Mouse (Mus musculus): ENCODE results near the gene Psma4. TPM values are rescaled to one million over a fixed set of nuclear protein-coding genes. Genes with fewer than 3 reads are reported as not detected.
"Not testable (repeated sequence)": the region's sequence is repeated elsewhere in the genome, so short reads cannot be mapped to it uniquely, and the experiment has no call there.

Gene Psma4
- polyA plus RNA-seq, 1 experiment from 2014 or later: 317 TPM

GRCm38 (mm10) chr9:54944467-54944866 lies 6.1 kb upstream of the Psma4 start:
- ATAC-seq: no peak
- Histone ChIP-seq H3K9me3 (replicated peaks) (no peaks in the 10 kb centered on the region), H3K27ac (no peak overlapping the region), H3K4me2 (no peak overlapping the region), H3K9ac (no peak overlapping the region), H3K4me1 (no peaks in the 10 kb centered on the region), H3K4me3 (no peak overlapping the region), H3K36me3 (ENCODE audit: poor library complexity, severe bottlenecking) (no peaks in the 10 kb centered on the region), H3K27me3 (no peaks in the 10 kb centered on the region)
- 81% methylated on average over 2 of the region's 2 CpGs for WGBS

GRCm38 (mm10) chr9:54946256-54946655 lies 4.3 kb upstream of the Psma4 start:
- H3K27me3 ChIP-seq: no peaks in the 10 kb centered on the region
- no peak overlapping the region for H3K27ac ChIP-seq
- no peak overlapping the region for H3K4me2 ChIP-seq
- 70% methylated on average over 16 of the region's 16 CpGs for WGBS
- H3K9me3 ChIP-seq (replicated peaks): no peaks in the 10 kb centered on the region
- ATAC-seq: no peak
- peaks cover under 1% of the 10 kb centered on the region for H3K4me1 ChIP-seq
- no peaks in the 10 kb centered on the region for H3K36me3 ChIP-seq (ENCODE audit: poor library complexity, severe bottlenecking)
- H3K4me3 ChIP-seq: no peak overlapping the region
- no peak overlapping the region for H3K9ac ChIP-seq

GRCm38 (mm10) chr9:54949465-54949864 lies 1.1 kb upstream of the Psma4 start:
- Histone ChIP-seq H3K9ac (no peak overlapping the region), H3K9me3 (replicated peaks) (no peaks in the 10 kb centered on the region), H3K27ac (no peak overlapping the region), H3K27me3 (no peaks in the 10 kb centered on the region), H3K4me1 (peaks cover 15% of the 10 kb centered on the region), H3K36me3 (ENCODE audit: poor library complexity, severe bottlenecking) (peaks cover 23% of the 10 kb centered on the region), H3K4me2 (no peak overlapping the region), H3K4me3 (no peak overlapping the region)
- ATAC-seq: no peak

GRCm38 (mm10) chr9:54950162-54950561 lies 428 bp upstream of the Psma4 start:
- 51% methylated on average over 8 of the region's 8 CpGs for WGBS
- H3K4me2 ChIP-seq: peak overlapping the region; percentile 72
- ATAC-seq: peak; percentile 48

GRCm38 (mm10) chr9:54961059-54961458 lies 10.5 kb downstream of the Psma4 start:
- Histone ChIP-seq H3K36me3 (ENCODE audit: poor library complexity, severe bottlenecking) (peaks cover 43% of the 10 kb centered on the region), H3K9me3 (replicated peaks) (no peaks in the 10 kb centered on the region), H3K27ac (no peak overlapping the region), H3K4me2 (no peak overlapping the region), H3K27me3 (no peaks in the 10 kb centered on the region), H3K4me3 (no peak overlapping the region), H3K9ac (no peak overlapping the region), H3K4me1 (no peaks in the 10 kb centered on the region)
- no peak for ATAC-seq
- 95% methylated on average over 4 of the region's 4 CpGs for WGBS

More at GRCm38 (mm10) chr9:54950162-54950561, 428 bp upstream of the Psma4 start:
- peaks cover 29% of the 10 kb centered on the region for H3K36me3 ChIP-seq (ENCODE audit: poor library complexity, severe bottlenecking)
- peak overlapping the region; percentile 48; the same call in 1 of the 2 replicates for H3K9ac ChIP-seq
- peak overlapping the region; percentile 73 for H3K27ac ChIP-seq
- H3K27me3 ChIP-seq; H3K9me3 ChIP-seq (replicated peaks): not testable (repeated sequence)
- H3K4me3 ChIP-seq: peak overlapping the region; percentile 90
- peaks cover 15% of the 10 kb centered on the region for H3K4me1 ChIP-seq

GRCm38 (mm10) chr9:54963669-54964068 lies 13.1 kb downstream of the Psma4 start:
- Histone ChIP-seq H3K36me3 (ENCODE audit: poor library complexity, severe bottlenecking) (peaks cover 17% of the 10 kb centered on the region), H3K27me3 (no peaks in the 10 kb centered on the region), H3K4me1 (no peaks in the 10 kb centered on the region), H3K9ac (no peak overlapping the region), H3K4me2 (no peak overlapping the region), H3K9me3 (replicated peaks) (no peaks in the 10 kb centered on the region), H3K4me3 (no peak overlapping the region), H3K27ac (no peak overlapping the region)
- no peak for ATAC-seq

GRCm38 (mm10) chr9:54969972-54970637 lies 19.5 kb downstream of the Psma4 start:
- Histone ChIP-seq H3K27ac (no peak overlapping the region), H3K36me3 (ENCODE audit: poor library complexity, severe bottlenecking) (no peaks in the 10 kb centered on the region), H3K4me3 (no peak overlapping the region), H3K4me1 (no peaks in the 10 kb centered on the region), H3K9ac (no peak overlapping the region), H3K9me3 (replicated peaks) (no peaks in the 10 kb centered on the region), H3K27me3 (no peaks in the 10 kb centered on the region), H3K4me2 (no peak overlapping the region)
- ATAC-seq: no peak
- 70% methylated on average over 8 of the region's 8 CpGs for WGBS

- H3K9ac ChIP-seq: peak within 1 kb of the TSS; percentile 68
- ATAC-seq: no peak
Measured at GRCm38 (mm10) chr9:54980674-54981073, 30.1 kb downstream of the Psma4 start, which contains the start of gene Chrna5. TSS of gene Chrna5 (plus strand) at chr9:54980880.

GRCm38 (mm10) chr9:54981291-54982191 lies 31.0 kb downstream of the Psma4 start:
- Histone ChIP-seq H3K27me3 (peaks cover 51% of the 10 kb centered on the region), H3K4me3 (peak overlapping the region; percentile 65), H3K9me3 (replicated peaks) (no peaks in the 10 kb centered on the region), H3K27ac (no peak overlapping the region), H3K4me2 (peak overlapping the region; percentile 88), H3K4me1 (peaks cover 12% of the 10 kb centered on the region), H3K9ac (peak overlapping the region; percentile 68), H3K36me3 (ENCODE audit: poor library complexity, severe bottlenecking) (no peaks in the 10 kb centered on the region)
- whole genome bisulfite sequencing: under 1% methylated on average over 70 of the region's 85 CpGs
- ATAC-seq: peak; percentile 87

More at GRCm38 (mm10) chr9:54980674-54981073, 30.1 kb downstream of the Psma4 start, which contains the start of gene Chrna5:
- Histone ChIP-seq H3K36me3 (ENCODE audit: poor library complexity, severe bottlenecking) (no peaks in the 10 kb centered on the region), H3K4me1 (peaks cover 12% of the 10 kb centered on the region), H3K9me3 (replicated peaks) (no peaks in the 10 kb centered on the region), H3K4me3 (peak within 1 kb of the TSS; percentile 65), H3K4me2 (peak within 1 kb of the TSS; percentile 88), H3K27me3 (peaks cover 55% of the 10 kb centered on the region), H3K27ac (no peak within 1 kb of the TSS)
- WGBS: 61% methylated on average over 8 of the region's 8 CpGs

GRCm38 (mm10) chr9:54982401-54982800 lies 31.8 kb downstream of the Psma4 start:
- Histone ChIP-seq H3K27ac (no peak overlapping the region), H3K4me1 (peaks cover 12% of the 10 kb centered on the region), H3K9me3 (replicated peaks) (no peaks in the 10 kb centered on the region), H3K9ac (peak overlapping the region; percentile 68; the same call in 1 of the 2 replicates), H3K4me3 (peak overlapping the region; percentile 65; the same call in 1 of the 2 replicates), H3K27me3 (peaks cover 51% of the 10 kb centered on the region), H3K4me2 (peak overlapping the region; percentile 88), H3K36me3 (ENCODE audit: poor library complexity, severe bottlenecking) (no peaks in the 10 kb centered on the region)
- no peak for ATAC-seq
- 9% methylated on average over 7 of the region's 7 CpGs for WGBS

GRCm38 (mm10) chr9:54990362-54990761 lies 39.8 kb downstream of the Psma4 start:
- Histone ChIP-seq H3K9ac (no peak overlapping the region), H3K36me3 (ENCODE audit: poor library complexity, severe bottlenecking) (no peaks in the 10 kb centered on the region), H3K27me3 (no peaks in the 10 kb centered on the region), H3K9me3 (replicated peaks) (no peaks in the 10 kb centered on the region), H3K4me1 (no peaks in the 10 kb centered on the region), H3K4me2 (no peak overlapping the region), H3K27ac (no peak overlapping the region), H3K4me3 (no peak overlapping the region)
- WGBS: 85% methylated on average over 3 of the region's 3 CpGs
- ATAC-seq: no peak

GRCm38 (mm10) chr9:54994381-54994780 lies 43.8 kb downstream of the Psma4 start:
- Histone ChIP-seq H3K9ac (no peak overlapping the region), H3K4me3 (no peak overlapping the region), H3K4me2 (no peak overlapping the region), H3K9me3 (replicated peaks) (no peaks in the 10 kb centered on the region), H3K36me3 (ENCODE audit: poor library complexity, severe bottlenecking) (no peaks in the 10 kb centered on the region), H3K27ac (no peak overlapping the region), H3K4me1 (no peaks in the 10 kb centered on the region), H3K27me3 (no peaks in the 10 kb centered on the region)
- WGBS: 48% methylated on average over 3 of the region's 3 CpGs
- ATAC-seq: no peak

Data from forebrain, embryonic 13.5 days (tissue).